Mouse (Mus musculus) 3T3-L1 (cell line): Measurements from ENCODE around the gene Ankrd45.
A peak's percentile ranks its signal among the peaks of the same experiment; 100 is the strongest.
"Not testable (repeated sequence)": the region's sequence is repeated elsewhere in the genome, so short reads cannot be mapped to it uniquely, and the experiment has no call there.

Experiments used
- DNase-seq: peaks from one replicate; pipeline ENCODE4 v3.0.0-alpha.2; 2015; ENCODE audit warnings: low read depth, low spot score

The Ankrd45 gene

GRCm38 (mm10) chr1:161185431-161185830, 42.9 kb downstream of the Ankrd45 start:
- DNase-seq = no peak

DNA sequence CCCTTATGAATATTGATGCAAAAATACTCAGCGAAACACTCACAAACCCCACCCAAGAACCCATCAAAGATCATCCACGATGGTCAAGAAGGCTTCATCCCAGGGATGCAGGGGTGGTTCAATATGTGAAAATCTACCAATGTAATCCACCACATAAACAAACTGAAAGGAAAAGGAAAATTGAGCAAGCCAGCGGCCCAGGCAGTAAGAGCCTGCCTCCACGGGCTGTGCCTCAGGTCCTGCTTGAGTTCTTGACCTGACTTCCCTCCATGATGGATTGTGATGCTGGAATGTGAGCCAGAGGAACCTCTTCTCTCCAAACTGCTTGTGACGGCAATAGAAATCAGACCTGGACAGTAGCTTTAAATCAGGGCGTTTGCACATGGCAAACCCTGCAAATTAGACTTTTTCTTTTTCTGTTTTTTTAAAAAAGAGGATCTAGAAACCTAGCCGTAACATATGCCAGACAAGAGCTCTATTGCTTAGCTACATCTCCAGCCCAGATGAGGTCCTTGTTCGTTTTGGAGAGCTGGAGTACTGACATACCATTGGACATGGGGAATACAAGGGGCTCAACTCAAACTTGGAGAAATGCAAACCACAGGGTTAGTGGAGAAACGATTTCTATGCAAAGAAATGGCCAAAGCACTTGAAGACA, 47.9 kb downstream of the Ankrd45 start:
- no peak for DNase-seq

DNA sequence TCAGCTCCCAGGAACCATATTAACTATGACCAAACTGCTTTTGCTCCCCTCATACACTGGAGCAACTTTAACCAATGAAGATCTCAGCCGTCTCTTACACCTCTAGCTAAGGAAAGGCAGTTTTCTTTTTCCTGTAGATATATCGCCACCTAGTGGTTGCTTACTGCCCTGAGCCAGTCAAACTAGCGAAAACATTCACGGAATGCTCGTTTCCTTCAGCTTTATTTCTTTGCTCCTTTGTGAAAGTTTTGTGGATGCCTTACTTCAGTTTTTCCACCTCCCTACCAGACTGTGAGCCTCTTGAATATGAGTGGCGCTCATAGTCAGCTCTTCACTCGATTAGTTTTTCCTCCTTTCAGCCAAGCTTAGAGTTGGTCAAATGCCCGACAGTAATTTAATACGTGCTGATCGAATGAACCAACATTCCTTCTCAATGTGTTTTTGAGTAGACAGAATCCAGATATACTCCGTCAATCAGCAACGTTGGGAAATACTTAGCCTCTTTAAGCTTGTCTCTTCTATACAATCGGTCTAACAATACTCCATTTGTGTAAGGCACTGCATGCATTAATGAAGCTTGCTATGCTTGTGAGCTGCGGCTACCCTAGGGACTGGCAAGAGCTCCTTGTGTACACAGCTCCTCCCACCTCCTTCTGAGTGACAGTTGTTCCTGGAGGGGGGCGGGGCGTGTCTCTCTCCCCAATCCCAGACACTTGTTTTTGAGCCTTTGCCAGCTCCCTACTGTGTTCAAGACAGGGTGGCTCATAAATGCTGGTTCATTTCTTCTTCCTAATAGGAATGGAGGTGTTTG, 53.3 kb downstream of the Ankrd45 start:
- peak; percentile 92 for DNase-seq

GRCm38 (mm10) chr1:161196364-161196763, 53.9 kb downstream of the Ankrd45 start:
- DNase-seq = not testable (repeated sequence)

DNA sequence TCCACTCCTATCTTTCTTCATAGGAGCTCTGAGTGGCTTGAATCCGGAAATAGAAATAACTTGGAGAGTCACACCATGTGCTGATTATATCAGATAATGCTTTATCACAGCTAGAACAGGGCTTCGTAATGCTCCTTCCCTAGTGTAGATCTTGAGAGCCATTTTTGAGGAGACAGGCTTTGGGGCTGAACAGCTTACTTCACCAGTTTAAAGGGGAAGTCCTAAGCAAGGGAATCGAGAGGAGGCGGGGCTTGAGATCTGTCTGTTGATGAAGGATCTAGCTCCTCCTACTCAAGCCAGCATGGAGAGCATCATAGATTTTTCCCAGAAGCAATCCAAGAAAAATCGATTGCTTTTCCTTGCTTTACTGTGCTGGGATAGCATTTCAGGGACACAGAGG, 57.4 kb downstream of the Ankrd45 start:
- no peak for DNase-seq

DNA sequence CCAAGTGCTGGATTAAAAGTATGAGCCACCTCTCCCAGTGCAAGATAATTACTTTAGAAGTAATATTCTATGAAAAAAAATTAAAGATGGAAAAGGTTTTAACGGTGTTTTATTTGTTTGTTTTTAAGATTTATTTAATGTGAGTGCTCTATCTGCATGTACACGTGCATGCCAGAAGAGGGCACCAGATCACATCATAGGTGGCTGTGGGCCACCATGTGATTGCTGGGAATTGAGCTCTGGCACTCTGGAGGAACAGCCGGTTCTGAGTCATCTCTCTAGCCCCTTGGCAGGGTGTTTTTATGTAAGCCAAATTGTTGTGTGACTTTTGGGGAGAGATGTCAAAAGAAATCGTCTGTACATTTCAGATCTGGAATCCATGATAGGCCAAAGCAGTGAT, 72.0 kb downstream of the Ankrd45 start:
- peak; percentile 74 for DNase-seq

GRCm38 (mm10) chr1:161219816-161220215, 77.3 kb downstream of the Ankrd45 start:
- DNase-seq = no peak
